Mouse (Mus musculus): ENCODE data around the gene Gm17409. TPM values are rescaled to one million over a fixed set of nuclear protein-coding genes. Genes with fewer than 3 reads are reported as not detected.

Gene Gm17409
- total and polyA plus RNA-seq, 2 experiments, result not detected

GRCm38 (mm10) chr2:58493685-58494635, 24.0 kb downstream of the Gm17409 start:
- no peak overlapping the region for H3K9ac ChIP-seq (ENCODE audit: low read depth, low read length)
- WGBS, result 96% methylated on average over 18 of the region's 18 CpGs
- no peak for DNase-seq (ENCODE audit: extremely low read depth, low read depth, low spot score)
- H3K4me1 ChIP-seq (ENCODE audit: control insufficient read depth, insufficient read depth, low read length), result peaks cover 8% of the 10 kb centered on the region
- H3K27ac ChIP-seq (replicated peaks; ENCODE audit: insufficient read depth, low read depth, low read length), result no peak overlapping the region
- no peak overlapping the region for H3K4me3 ChIP-seq (ENCODE audit: insufficient read depth, low read depth, low read length)
- TF ChIP-seq POLR2A (IDR thresholded peaks at IDR 0.05; ENCODE audit: extremely low read depth, insufficient read depth, low read length) (no peak), CTCF (IDR thresholded peaks at IDR 0.05; ENCODE audit: low read depth, low read length) (no peak)
- no peaks in the 10 kb centered on the region for H3K27me3 ChIP-seq (ENCODE audit: control insufficient read depth, insufficient read depth, low read length)
- peaks cover 15% of the 10 kb centered on the region; the same call in 1 of the 2 replicates for H3K79me2 ChIP-seq (ENCODE audit: control insufficient read depth, insufficient read depth, low read length)
- H3K36me3 ChIP-seq (ENCODE audit: control insufficient read depth, insufficient read depth, low read length), result no peaks in the 10 kb centered on the region

- DNase-seq (ENCODE audit: extremely low read depth, low read depth, low spot score), result no peak
- WGBS, result 88% methylated on average over 3 of the region's 3 CpGs
- Histone ChIP-seq H3K79me2 (ENCODE audit: control insufficient read depth, insufficient read depth, low read length) (peaks cover 12% of the 10 kb centered on the region; the same call in 1 of the 2 replicates), H3K4me1 (ENCODE audit: control insufficient read depth, insufficient read depth, low read length) (no peaks in the 10 kb centered on the region), H3K36me3 (ENCODE audit: control insufficient read depth, insufficient read depth, low read length) (no peaks in the 10 kb centered on the region), H3K9ac (ENCODE audit: low read depth, low read length) (no peak overlapping the region), H3K27ac (replicated peaks; ENCODE audit: insufficient read depth, low read depth, low read length) (no peak overlapping the region), H3K27me3 (ENCODE audit: control insufficient read depth, insufficient read depth, low read length) (no peaks in the 10 kb centered on the region), H3K4me3 (ENCODE audit: insufficient read depth, low read depth, low read length) (no peak overlapping the region)
- TF ChIP-seq CTCF (IDR thresholded peaks at IDR 0.05; ENCODE audit: low read depth, low read length) (no peak), POLR2A (IDR thresholded peaks at IDR 0.05; ENCODE audit: extremely low read depth, insufficient read depth, low read length) (no peak)
Measured at GRCm38 (mm10) chr2:58495271-58495670, 25.4 kb downstream of the Gm17409 start.

DNA sequence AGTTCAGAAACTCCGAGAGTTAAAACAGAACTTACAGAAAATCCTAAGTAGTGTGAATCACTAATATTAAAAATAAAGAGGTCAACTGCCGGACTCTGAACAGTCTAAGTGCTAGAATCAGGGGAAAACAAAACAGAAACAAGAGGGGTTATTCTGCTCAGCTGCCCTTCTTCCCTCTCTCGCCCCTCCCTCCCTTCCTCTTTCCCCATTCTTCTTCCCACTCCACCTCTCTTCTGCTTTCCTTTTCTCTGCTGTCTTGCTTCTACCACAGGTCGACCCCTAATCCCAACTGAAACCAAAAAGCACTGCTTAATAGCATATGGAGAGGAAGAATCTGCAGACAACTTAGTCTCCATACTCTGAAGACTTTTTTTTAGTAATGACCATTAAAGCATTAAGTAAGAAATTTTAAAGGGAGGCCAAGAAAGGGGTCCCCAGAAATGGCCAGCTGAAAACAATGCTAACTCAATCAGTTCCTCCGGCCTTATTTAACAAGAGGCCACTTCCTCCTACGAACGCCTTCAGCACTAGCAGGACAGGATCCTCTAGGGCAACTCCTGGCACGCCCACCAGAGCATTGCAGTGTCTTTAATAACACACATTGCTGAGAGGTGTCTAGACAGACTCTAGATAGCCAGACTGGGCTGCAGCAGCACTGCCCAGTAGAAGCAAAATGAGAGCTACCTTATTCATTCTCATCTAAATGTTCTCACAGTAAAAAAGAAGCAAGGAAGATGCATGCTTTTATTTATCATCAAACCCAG, 26.9 kb downstream of the Gm17409 start:
- H3K4me3 ChIP-seq (ENCODE audit: insufficient read depth, low read depth, low read length), result no peak overlapping the region
- TF ChIP-seq POLR2A (IDR thresholded peaks at IDR 0.05; ENCODE audit: extremely low read depth, insufficient read depth, low read length) (no peak), CTCF (IDR thresholded peaks at IDR 0.05; ENCODE audit: low read depth, low read length) (no peak)
- H3K4me1 ChIP-seq (ENCODE audit: control insufficient read depth, insufficient read depth, low read length), result no peaks in the 10 kb centered on the region
- H3K27ac ChIP-seq (replicated peaks; ENCODE audit: insufficient read depth, low read depth, low read length), result no peak overlapping the region
- no peak for DNase-seq (ENCODE audit: extremely low read depth, low read depth, low spot score)
- H3K9ac ChIP-seq (ENCODE audit: low read depth, low read length), result no peak overlapping the region
- no peaks in the 10 kb centered on the region for H3K36me3 ChIP-seq (ENCODE audit: control insufficient read depth, insufficient read depth, low read length)
- no peaks in the 10 kb centered on the region for H3K27me3 ChIP-seq (ENCODE audit: control insufficient read depth, insufficient read depth, low read length)
- WGBS, result 80% methylated on average over 8 of the region's 8 CpGs
- peaks cover 12% of the 10 kb centered on the region for H3K79me2 ChIP-seq (ENCODE audit: control insufficient read depth, insufficient read depth, low read length)

GRCm38 (mm10) chr2:58505306-58506090, 35.6 kb downstream of the Gm17409 start:
- no peak overlapping the region for H3K9ac ChIP-seq (ENCODE audit: low read depth, low read length)
- H3K27me3 ChIP-seq (ENCODE audit: control insufficient read depth, insufficient read depth, low read length), result no peaks in the 10 kb centered on the region
- 86% methylated on average over 9 of the region's 9 CpGs for WGBS
- TF ChIP-seq POLR2A (IDR thresholded peaks at IDR 0.05; ENCODE audit: extremely low read depth, insufficient read depth, low read length), result no peak
- TF ChIP-seq CTCF (IDR thresholded peaks at IDR 0.05; ENCODE audit: low read depth, low read length), result no peak
- DNase-seq (ENCODE audit: extremely low read depth, low read depth, low spot score), result no peak
- H3K4me1 ChIP-seq (ENCODE audit: control insufficient read depth, insufficient read depth, low read length), result no peaks in the 10 kb centered on the region; the same call in 1 of the 2 replicates
- H3K79me2 ChIP-seq (ENCODE audit: control insufficient read depth, insufficient read depth, low read length), result peaks cover 38% of the 10 kb centered on the region
- no peak overlapping the region for H3K4me3 ChIP-seq (ENCODE audit: insufficient read depth, low read depth, low read length)
- no peaks in the 10 kb centered on the region; the same call in 1 of the 2 replicates for H3K36me3 ChIP-seq (ENCODE audit: control insufficient read depth, insufficient read depth, low read length)
- H3K27ac ChIP-seq (replicated peaks; ENCODE audit: insufficient read depth, low read depth, low read length), result no peak overlapping the region

- peaks cover 11% of the 10 kb centered on the region for H3K4me1 ChIP-seq (ENCODE audit: control insufficient read depth, insufficient read depth, low read length)
- H3K9ac ChIP-seq (ENCODE audit: low read depth, low read length), result no peak overlapping the region
- no peaks in the 10 kb centered on the region for H3K27me3 ChIP-seq (ENCODE audit: control insufficient read depth, insufficient read depth, low read length)
- no peak for TF ChIP-seq CTCF (IDR thresholded peaks at IDR 0.05; ENCODE audit: low read depth, low read length)
- TF ChIP-seq POLR2A (IDR thresholded peaks at IDR 0.05; ENCODE audit: extremely low read depth, insufficient read depth, low read length), result no peak
- 83% methylated on average over 8 of the region's 8 CpGs for WGBS
- no peak for DNase-seq (ENCODE audit: extremely low read depth, low read depth, low spot score)
- no peaks in the 10 kb centered on the region; the same call in 1 of the 2 replicates for H3K36me3 ChIP-seq (ENCODE audit: control insufficient read depth, insufficient read depth, low read length)
- no peak overlapping the region for H3K4me3 ChIP-seq (ENCODE audit: insufficient read depth, low read depth, low read length)
- H3K27ac ChIP-seq (replicated peaks; ENCODE audit: insufficient read depth, low read depth, low read length), result no peak overlapping the region
- H3K79me2 ChIP-seq (ENCODE audit: control insufficient read depth, insufficient read depth, low read length), result peaks cover 35% of the 10 kb centered on the region
Measured at GRCm38 (mm10) chr2:58510192-58510591, 40.3 kb downstream of the Gm17409 start.
